Mouse (Mus musculus) heart, adult 2 months (tissue): Measurements from ENCODE around the gene Elp4.

Source experiments
- EP300 ChIP-seq: fragments of 200-500 bp; IDR thresholded peaks from 2 replicates; pipeline ENCODE4 v1.6.1; 2011; ENCODE audit warnings: low read depth, low read length, control low read depth; ENCODE audit not compliant: insufficient read depth
- POLR2A ChIP-seq: fragments of 200-500 bp; IDR thresholded peaks from 2 replicates; pipeline ENCODE4 v1.6.1; 2011; ENCODE audit warnings: mild to moderate bottlenecking, low read depth, low read length, control low read depth; ENCODE audit not compliant: insufficient read depth

- TF ChIP-seq POLR2A (no peak), EP300 (no peak)
Observed at GRCm38 (mm10) chr2:105789936-105790335, 114.4 kb downstream of the Elp4 start.
